Mouse (Mus musculus) adipocyte (in vitro differentiated cells): ENCODE data around the gene Vmn1r129.
"Not testable (repeated sequence)": the region's sequence is repeated elsewhere in the genome, so short reads cannot be mapped to it uniquely, and the experiment has no call there.

Experiments
- DNase-seq: peaks from one replicate; pipeline ENCODE4 v3.0.0-alpha.2; 2016; ENCODE audit warnings: low spot score

Gene Vmn1r129

DNA sequence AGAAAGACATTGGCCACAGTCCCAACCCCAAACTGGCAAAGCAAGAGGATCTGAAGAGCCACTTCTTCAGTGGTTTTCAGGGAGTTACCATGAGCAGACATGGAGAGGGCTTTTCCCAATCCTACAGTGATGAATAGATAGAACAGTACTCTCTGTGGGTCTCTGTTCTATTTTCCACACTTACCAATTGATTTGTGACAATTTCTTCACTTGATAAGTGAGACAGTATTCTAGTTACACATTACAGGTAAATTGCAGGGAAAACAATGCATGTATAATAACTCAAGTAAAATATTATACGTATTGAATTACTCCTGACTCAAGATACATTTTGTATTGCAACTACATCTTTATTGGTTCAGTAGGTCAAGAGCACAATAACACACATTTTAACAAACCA lies at the start of gene Vmn1r129:
TSS of gene Vmn1r129 (minus strand) at position 101 of the 400 bp plus-strand sequence.
- not testable (repeated sequence) for DNase-seq

DNA sequence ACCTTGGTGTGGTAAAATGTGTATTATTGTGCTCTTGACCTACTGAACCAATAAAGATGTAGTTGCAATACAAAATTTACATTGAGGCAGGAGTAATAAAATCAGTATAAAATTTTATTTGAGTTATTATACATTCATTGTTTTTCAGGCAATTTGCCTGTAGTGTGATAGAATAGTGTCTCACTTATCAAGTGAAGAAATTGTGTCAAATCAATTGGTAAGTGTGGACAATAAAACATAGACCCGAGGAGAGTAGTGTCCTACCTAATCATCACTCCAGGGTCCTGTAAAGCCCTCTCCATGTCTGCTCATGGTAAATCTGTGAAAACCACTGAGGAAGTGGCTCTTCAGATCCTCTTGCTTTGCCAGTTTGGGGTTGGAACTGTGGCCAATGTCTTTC lies 12.0 kb downstream of the Vmn1r129 start, which contains the start of gene Vmn1r128:
TSS of gene Vmn1r128 (plus strand) at position 301 of the 400 bp plus-strand sequence.
- DNase-seq, result not testable (repeated sequence)

DNA sequence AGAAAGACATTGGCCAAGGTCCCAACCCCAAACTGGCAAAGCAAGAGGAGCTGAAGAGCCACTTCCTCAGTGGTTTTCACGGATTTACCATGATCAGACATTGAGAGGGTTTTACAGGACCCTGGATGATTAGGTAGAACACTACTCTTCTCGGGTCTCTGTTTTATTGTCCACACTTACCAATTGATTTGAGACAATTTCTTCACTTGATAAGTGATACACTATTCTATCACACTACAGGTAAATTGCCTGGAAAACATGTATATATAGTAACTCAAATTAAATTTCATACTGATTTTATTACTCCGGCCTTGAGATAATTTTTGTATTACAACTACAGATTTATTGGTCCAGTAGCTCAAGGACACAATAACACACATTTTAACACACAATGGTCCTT lies 41.3 kb downstream of the Vmn1r129 start, which contains the start of gene Vmn1r127:
TSS of gene Vmn1r127 (minus strand) at position 101 of the 400 bp plus-strand sequence.
- DNase-seq, result not testable (repeated sequence)
